Mouse (Mus musculus): ENCODE data around the gene Rsph6a.

DNA sequence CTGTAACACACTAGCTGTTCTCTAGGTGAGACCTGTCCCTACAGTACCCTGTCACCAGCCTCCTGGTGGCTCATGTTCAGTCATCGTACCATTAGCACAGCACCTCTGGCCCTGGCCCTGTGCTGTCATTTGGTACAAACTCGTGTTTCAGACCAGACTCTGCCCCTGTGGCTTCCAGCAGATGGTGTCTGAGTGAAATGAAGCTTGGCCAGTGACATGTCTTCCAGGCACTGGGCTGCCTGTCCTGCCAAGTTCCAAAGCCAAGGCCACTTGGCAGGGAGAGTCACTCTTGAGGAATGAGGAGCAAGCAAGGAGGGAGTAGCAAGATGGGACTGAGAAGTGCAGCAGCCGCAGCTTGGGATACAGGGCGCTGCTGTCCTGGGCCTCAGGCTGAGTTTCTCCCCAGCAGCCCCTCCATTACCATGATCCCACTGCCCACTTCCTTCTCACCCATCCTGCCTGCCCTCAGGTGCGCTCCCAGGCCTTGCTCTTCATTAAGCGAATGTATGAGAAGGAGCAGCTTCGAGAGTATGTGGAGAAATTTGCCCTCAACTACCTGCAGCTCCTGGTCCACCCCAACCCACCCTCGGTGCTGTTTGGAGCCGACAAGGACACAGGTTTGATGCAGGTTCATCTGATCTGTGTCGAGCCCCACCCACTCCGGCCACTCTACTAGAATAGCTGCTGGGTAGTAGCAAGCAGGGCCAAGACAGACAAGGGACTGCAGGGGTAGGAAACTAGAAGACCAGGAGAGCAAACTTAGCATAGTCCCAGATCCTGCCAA is 8.0 kb upstream of the Rsph6a start:
- TF ChIP-seq CTCF (IDR thresholded peaks at IDR 0.05; ENCODE audit: insufficient read depth, low read depth, low read length): no peak
- no peak for TF ChIP-seq POLR2A (IDR thresholded peaks at IDR 0.05; ENCODE audit: insufficient read depth, low read depth, low read length)
